Mouse (Mus musculus) natural killer cell, adult 2 months (primary cell): ENCODE results near the gene Unc80.

Experiments used
- DNase-seq, 2 experiments: peaks; one replicate each; pipeline ENCODE4 v3.0.0; 2022; ENCODE audit warnings: low spot score in 2 of 2

The Unc80 gene

GRCm38 (mm10) chr1:66467821-66468703 is at the start of gene Unc80:
TSS of gene Unc80 (plus strand) at chr1:66468367.
- no peak for DNase-seq

GRCm38 (mm10) chr1:66426073-66426472 is 42.1 kb upstream of the Unc80 start:
- no peak for DNase-seq

DNA sequence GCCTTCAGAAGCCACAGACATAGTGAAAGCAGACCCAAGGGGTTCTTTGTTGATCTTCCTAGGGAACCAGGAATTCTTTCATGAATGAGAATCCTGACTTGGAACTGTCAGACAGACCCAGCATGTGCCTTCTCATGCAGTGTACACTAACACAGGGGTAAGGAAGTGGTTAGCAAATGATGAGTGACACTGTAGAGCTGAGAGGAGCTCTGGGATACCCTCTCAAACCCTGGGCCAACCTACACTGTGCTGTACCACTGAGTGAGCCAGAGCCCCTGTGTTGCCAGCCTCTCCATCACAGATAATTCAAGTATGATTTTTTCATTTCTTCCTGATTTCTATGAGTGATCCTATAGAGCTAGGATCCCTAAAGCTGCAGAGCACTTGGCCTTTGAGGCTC is 37.2 kb upstream of the Unc80 start:
- no peak for DNase-seq

DNA sequence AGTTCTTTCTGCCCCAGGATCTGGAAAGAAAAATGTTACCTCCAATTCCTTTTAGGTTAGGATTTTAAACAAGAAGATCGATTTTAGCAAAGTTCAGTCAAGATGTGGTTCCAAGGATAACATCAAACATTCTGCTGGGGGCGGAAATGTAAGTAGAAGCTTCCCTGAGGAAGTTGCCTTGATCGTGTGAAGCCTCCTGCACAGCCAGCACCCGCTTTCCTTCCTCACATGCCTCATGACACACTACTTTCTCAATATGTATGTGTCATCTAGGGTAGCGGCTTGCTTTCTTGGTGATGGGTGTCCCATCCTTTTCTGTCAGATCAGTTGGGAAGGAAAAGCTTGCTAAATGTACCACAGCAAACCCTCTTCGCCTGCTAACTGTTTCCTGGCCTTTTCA is 36.7 kb upstream of the Unc80 start:
- no peak for DNase-seq

DNA sequence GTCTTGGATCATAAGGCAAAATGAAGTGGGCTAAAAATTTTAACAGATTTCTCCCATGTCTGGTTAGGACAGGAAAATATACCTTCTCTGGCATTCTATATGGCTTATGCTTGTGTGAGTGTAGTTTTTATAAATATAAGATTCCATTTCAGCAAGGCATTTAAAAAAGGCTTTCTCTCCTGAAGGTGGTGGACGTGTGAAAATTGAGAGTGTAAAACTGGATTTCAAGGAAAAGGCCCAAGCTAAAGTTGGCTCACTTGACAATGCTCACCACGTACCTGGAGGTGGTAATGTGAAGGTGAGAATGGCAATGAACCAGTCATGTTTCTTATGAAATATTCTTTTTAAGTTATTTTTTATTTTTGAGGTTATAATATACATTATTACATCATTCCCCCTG is 30.1 kb upstream of the Unc80 start:
- DNase-seq = no peak

GRCm38 (mm10) chr1:66442922-66443321 is 25.2 kb upstream of the Unc80 start:
- DNase-seq = no peak

DNA sequence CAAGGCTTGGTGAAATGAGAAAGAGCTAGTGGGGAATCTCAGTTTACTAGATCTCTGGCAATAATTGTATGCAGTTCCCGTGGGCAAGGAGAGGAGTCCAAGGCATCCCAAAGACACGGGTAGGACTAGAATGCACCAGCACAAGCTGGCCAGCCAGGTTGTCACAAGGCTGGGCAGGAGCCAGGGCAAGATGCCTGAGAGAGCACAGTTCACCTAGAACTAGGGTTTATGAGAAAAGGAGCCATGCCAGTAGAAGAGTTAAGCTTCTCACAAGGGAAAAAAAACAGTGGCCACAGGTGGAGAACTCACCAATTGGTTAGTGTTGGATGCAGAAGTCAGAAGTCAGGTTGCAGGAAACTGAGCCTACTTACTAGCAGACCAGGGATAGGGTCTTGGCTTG is 18.7 kb upstream of the Unc80 start:
- DNase-seq = no peak

DNA sequence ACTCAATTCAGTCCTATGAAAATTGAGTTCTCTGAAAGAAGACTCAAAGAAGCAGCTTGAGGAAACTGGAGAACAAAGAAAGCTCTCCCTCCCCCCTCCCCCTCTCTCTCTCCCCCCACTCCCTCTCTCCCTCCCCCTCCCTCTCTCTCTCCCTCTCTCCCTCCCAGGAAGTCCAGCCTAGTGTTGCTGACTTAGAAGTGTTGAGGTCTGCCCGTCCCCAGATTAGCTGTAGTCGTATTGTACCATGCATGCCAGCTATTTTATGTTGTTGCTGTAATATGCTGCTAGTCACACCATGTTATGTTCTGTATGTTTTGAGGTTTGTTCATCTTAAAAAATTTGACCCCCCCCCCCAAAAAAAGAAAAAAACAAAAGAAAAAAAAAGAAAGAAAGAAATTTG is 11.6 kb upstream of the Unc80 start:
- no peak for DNase-seq

GRCm38 (mm10) chr1:66457747-66458146 is 10.4 kb upstream of the Unc80 start:
- no peak for DNase-seq

- no peak for DNase-seq
These were observed 8.8 kb upstream of the Unc80 start for GRCm38 (mm10) chr1:66459394-66459793.

- DNase-seq = no peak
These were observed 7.3 kb upstream of the Unc80 start for GRCm38 (mm10) chr1:66460850-66461249.

DNA sequence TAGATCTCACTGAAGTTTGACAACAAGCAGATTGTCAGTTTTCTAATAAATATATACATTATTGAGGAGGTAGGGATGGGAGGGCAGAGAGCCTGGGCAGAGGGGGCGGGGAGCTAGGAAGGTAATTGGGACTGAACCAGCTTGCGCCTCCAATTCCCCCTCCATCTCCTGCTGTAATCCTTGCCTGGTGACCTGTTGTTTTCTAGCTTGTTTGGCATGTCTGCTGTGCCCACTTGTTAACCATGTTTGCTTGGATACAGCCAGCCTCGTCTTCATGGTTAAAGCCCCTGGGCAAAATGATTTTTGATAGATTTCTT is 495 bp downstream of the Unc80 start:
- no peak for DNase-seq

GRCm38 (mm10) chr1:66482751-66483150 is 14.6 kb downstream of the Unc80 start:
- no peak for DNase-seq

DNA sequence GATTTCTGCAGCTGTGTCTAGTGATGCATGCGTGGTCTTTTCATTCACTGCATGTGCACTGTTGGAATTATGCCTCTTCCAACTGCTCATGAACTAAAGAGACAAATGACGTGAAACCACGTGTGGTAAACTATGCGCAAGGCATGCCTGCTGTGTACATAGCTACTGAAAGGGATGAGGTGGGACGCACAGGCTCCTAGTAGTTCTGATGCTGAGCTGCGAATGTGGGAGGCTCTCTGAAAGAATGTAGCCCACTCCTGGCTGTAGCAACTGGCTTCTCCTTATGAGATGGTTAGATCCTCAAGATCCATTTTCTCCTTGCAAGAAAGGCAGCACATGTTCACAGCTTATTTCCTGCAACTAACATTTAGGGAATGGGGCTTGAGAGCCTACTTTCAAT is 24.9 kb downstream of the Unc80 start:
- no peak for DNase-seq

- DNase-seq = no peak
These were observed 27.3 kb downstream of the Unc80 start for GRCm38 (mm10) chr1:66495310-66496012.

- no peak for DNase-seq
These were observed 82.6 kb downstream of the Unc80 start for GRCm38 (mm10) chr1:66550812-66551211.

- peak in 1 of 2 experiments; percentile 1 for DNase-seq
These were observed 84.3 kb downstream of the Unc80 start for GRCm38 (mm10) chr1:66552396-66552966.

GRCm38 (mm10) chr1:66561636-66562270 is 93.6 kb downstream of the Unc80 start:
- no peak for DNase-seq

DNA sequence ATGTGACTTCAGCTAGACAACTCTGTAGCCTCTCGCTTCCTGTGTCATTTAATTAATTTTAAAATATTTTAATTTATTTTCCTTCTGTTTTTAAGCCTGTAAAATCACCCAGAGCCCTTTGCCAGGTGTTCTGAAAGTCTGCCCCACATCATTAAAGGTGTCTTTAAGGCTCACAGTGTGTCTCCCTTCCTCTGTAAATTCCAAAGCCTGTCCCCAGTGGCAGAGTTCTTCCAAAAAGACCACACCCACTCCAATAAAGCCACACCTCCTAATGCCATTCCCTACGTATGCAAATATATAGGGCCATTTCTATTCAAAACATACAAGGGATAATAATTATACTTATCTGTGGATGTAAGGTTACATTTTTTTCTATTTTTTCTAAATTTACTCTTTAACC is 94.2 kb downstream of the Unc80 start:
- no peak for DNase-seq

DNA sequence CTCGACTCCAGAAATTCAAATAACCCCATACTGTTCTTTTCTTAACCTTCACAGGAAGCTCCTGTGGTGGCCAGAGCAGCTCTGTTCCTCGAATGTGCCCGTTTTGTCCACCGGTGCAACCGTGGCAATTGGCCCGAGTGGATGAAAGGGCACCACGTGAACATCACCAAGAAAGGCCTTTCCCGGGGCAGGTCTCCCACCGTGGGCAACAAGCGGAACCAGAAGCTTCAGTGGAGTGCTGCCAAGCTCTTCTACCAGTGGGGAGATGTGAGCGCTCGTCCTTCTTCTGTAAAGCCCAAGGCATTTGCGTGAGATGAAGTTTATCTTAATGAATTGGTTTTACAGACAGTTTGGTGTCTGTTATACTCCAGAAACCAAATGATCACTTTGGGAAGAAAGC is 101.6 kb downstream of the Unc80 start:
- no peak for DNase-seq

DNA sequence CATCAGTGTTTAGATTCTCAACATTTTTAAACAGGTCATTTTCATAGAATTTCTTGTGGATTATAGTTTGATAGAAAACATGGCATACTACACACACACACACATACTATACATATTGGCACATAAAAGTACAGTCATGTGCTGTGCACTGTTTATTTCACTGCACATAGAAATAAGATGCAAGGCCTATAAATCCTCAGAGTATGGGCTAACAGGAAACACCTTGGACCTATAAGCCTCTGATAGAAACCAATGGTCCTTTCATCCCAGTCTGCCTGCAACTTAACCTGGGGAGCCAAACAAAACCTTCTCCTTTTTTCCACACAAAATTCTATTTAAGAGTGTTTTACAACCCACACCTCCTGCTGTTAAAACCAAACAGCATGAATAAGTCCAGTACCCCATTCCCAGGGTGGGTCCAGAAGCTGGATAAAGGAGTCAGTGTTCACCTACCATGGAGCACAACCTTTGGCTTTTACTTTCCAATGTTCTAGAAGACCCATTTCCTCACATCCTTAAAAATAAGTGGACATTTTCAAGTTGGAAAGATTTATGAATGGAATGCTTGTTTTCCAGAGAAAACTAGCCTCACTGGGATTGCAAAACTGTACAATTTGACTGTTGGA is 129.1 kb downstream of the Unc80 start:
- no peak for DNase-seq

GRCm38 (mm10) chr1:66608304-66608703 is 140.1 kb downstream of the Unc80 start:
- no peak for DNase-seq
